Mouse (Mus musculus) neural tube, embryonic 11.5 days (tissue): ENCODE measurements around the gene Ttc26. TPM values are rescaled to one million over a fixed set of nuclear protein-coding genes. Genes with fewer than 3 reads are reported as not detected.

ENCODE experiments used
- ATAC-seq: fragments of 200-750 bp; cut with Nextera tagmentation; 2 replicates; pipeline ENCODE4 v1.8.0; 2017; ENCODE audit warnings: moderate number of reproducible peaks, mild to moderate bottlenecking, moderate TSS enrichment, moderate library complexity; ENCODE audit not compliant: insufficient read depth, low FRiP score, low TSS enrichment
- DNase-seq: peaks from one replicate; pipeline ENCODE4 v3.0.0-alpha.2; 2015; ENCODE audit warnings: low spot score
- H3K27ac ChIP-seq: fragments of 300-500 bp; sonication (generic); 2 replicates; pipeline ENCODE4 v1.5.1; 2014; ENCODE audit warnings: low read depth, mild to moderate bottlenecking, low read length
- H3K27me3 ChIP-seq: fragments of 300-500 bp; sonication (generic); 2 replicates; pipeline ENCODE4 v1.6.1; 2014; ENCODE audit warnings: mild to moderate bottlenecking, low read length, mixed read lengths; ENCODE audit not compliant: control insufficient read depth, insufficient read depth
- H3K36me3 ChIP-seq: fragments of 300-500 bp; sonication (generic); 2 replicates; pipeline ENCODE4 v1.6.1; 2014; ENCODE audit warnings: mild to moderate bottlenecking, low read length, moderate library complexity, mixed read lengths; ENCODE audit not compliant: control insufficient read depth, insufficient read depth
- H3K4me1 ChIP-seq: fragments of 300-500 bp; sonication (generic); 2 replicates; pipeline ENCODE4 v1.6.1; 2014; ENCODE audit warnings: low read length, mixed read lengths; ENCODE audit not compliant: control insufficient read depth, insufficient read depth
- H3K4me2 ChIP-seq: fragments of 300-500 bp; sonication (generic); 2 replicates; pipeline ENCODE4 v1.6.1; 2014; ENCODE audit warnings: low read depth, mild to moderate bottlenecking, moderate library complexity
- H3K4me3 ChIP-seq: fragments of 300-500 bp; sonication (generic); 2 replicates; pipeline ENCODE4 v1.5.1; 2014; ENCODE audit warnings: low read depth, low read length
- H3K9ac ChIP-seq: fragments of 300-500 bp; sonication (generic); 2 replicates; pipeline ENCODE4 v1.6.1; 2014; ENCODE audit warnings: mild to moderate bottlenecking, low read length
- H3K9me3 ChIP-seq: fragments of 300-500 bp; sonication (generic); 2 replicates; pipeline ENCODE4 v1.6.1; 2016; ENCODE audit warnings: low read length; ENCODE audit not compliant: control insufficient read depth
- WGBS: fragments of 180-500 bp; shearing (Covaris S2); extraction: QIAGEN DNeasy Blood & Tissue Kit; methylation state at CpG from one replicate; pipeline ENCODE4 v1.1.7; 2014; 5-methylcytosine and 5-hydroxymethylcytosine counted together
- polyA plus RNA-seq: library from polyadenylated mRNA; unstranded; fragments of >200 nt; fragmentation: Nextera tagmentation; extraction: Ambion mirVana; gene quantifications from 2 replicates; pipeline ENCODE4 v1.2.1, GENCODE M21; 2014

Ttc26 gene
- polyA plus RNA-seq = 9.9 and 11.8 TPM in 2 replicates

- Histone ChIP-seq H3K9ac (peak within 1 kb of the TSS; percentile 55), H3K4me3 (peak within 1 kb of the TSS; percentile 43), H3K36me3 (no peaks in the 10 kb centered on the region; the same call in 1 of the 2 replicates), H3K4me1 (peaks cover 2% of the 10 kb centered on the region; the same call in 1 of the 2 replicates), H3K27me3 (no peaks in the 10 kb centered on the region), H3K9me3 (no peaks in the 10 kb centered on the region), H3K4me2 (peak within 1 kb of the TSS; percentile 68), H3K27ac (no peak within 1 kb of the TSS)
- DNase-seq = peak; percentile 92
- WGBS = under 1% methylated on average over 26 of the region's 26 CpGs
- ATAC-seq = peak; percentile 84
Observed at GRCm38 (mm10) chr6:38381129-38381771, at the start of gene Ttc26. Gene Ttc26 (plus strand): TSS chr6:38381469.

GRCm38 (mm10) chr6:38335264-38335663, 46.0 kb upstream of the Ttc26 start:
- no peaks in the 10 kb centered on the region for H3K4me1 ChIP-seq
- ATAC-seq (no peak), DNase-seq (no peak)
- H3K27ac ChIP-seq = no peak overlapping the region
- 80% methylated on average over 6 of the region's 6 CpGs for WGBS
- H3K9me3 ChIP-seq = no peaks in the 10 kb centered on the region
- H3K9ac ChIP-seq = no peak overlapping the region
- H3K36me3 ChIP-seq = no peaks in the 10 kb centered on the region
- no peaks in the 10 kb centered on the region for H3K27me3 ChIP-seq
- H3K4me3 ChIP-seq = no peak overlapping the region
- H3K4me2 ChIP-seq = no peak overlapping the region

DNA sequence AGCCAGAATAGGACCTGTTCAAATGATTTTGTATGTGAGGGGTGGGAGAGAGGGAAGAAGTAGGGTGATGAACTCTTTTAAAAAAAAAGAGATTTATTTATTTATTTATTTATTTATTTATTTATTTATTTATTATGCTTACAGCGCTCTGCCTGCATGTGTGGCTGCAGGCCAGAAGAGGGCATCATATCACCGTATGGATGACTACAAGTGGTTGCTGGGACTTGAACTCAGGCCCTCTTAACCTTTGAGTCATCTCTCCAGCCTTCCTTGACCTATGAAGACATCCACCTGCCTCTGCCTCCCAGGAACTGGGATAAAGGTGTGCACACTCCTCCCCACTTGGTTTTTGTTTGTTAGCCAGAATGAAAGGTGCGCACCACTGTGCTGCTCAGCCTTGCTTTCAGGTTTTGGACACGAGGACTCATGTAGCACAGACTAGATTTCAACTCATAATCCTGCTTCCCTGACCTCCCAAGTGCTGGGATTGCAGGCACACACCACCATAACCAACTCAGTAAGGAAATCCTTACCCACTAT, 44.0 kb upstream of the Ttc26 start:
- H3K27me3 ChIP-seq = no peaks in the 10 kb centered on the region
- H3K36me3 ChIP-seq = no peaks in the 10 kb centered on the region
- ATAC-seq = no peak
- H3K27ac ChIP-seq = no peak overlapping the region
- WGBS = 89% methylated on average over 4 of the region's 4 CpGs
- H3K4me3 ChIP-seq = no peak overlapping the region
- H3K4me2 ChIP-seq = no peak overlapping the region
- no peaks in the 10 kb centered on the region for H3K4me1 ChIP-seq
- no peaks in the 10 kb centered on the region for H3K9me3 ChIP-seq
- H3K9ac ChIP-seq = no peak overlapping the region
- DNase-seq = no peak

DNA sequence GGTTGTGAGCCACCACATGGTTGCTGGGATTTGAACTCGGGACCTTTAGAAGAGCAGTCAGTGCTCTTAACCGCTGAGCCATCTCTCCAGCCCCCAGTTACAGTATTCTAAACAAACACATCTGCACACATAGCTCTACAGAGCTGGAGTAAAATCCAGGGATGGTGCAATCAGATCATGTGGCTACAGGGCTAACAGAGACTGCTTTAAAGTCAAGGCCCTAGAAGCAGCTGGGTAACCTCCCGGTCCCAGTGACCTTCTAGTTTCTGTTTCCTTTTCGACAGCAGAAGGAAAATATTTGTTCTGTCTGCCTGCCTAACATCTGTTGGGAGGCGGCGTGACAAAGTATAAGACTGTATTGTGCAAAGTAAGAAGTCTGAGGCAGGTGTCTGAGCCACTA, 43.3 kb upstream of the Ttc26 start:
- Histone ChIP-seq H3K9ac (no peak overlapping the region), H3K27ac (no peak overlapping the region), H3K36me3 (no peaks in the 10 kb centered on the region), H3K4me3 (no peak overlapping the region), H3K9me3 (no peaks in the 10 kb centered on the region), H3K27me3 (no peaks in the 10 kb centered on the region), H3K4me1 (no peaks in the 10 kb centered on the region), H3K4me2 (no peak overlapping the region)
- no peak for ATAC-seq
- WGBS = 86% methylated on average over 6 of the region's 6 CpGs
- DNase-seq = no peak

GRCm38 (mm10) chr6:38339078-38339477, 42.2 kb upstream of the Ttc26 start:
- no peak overlapping the region for H3K9ac ChIP-seq
- no peaks in the 10 kb centered on the region for H3K9me3 ChIP-seq
- no peak overlapping the region for H3K4me3 ChIP-seq
- no peak overlapping the region for H3K27ac ChIP-seq
- H3K27me3 ChIP-seq = no peaks in the 10 kb centered on the region
- no peak for DNase-seq
- 83% methylated on average over 2 of the region's 2 CpGs for WGBS
- no peak for ATAC-seq
- no peaks in the 10 kb centered on the region for H3K4me1 ChIP-seq
- no peak overlapping the region for H3K4me2 ChIP-seq
- no peaks in the 10 kb centered on the region for H3K36me3 ChIP-seq

DNA sequence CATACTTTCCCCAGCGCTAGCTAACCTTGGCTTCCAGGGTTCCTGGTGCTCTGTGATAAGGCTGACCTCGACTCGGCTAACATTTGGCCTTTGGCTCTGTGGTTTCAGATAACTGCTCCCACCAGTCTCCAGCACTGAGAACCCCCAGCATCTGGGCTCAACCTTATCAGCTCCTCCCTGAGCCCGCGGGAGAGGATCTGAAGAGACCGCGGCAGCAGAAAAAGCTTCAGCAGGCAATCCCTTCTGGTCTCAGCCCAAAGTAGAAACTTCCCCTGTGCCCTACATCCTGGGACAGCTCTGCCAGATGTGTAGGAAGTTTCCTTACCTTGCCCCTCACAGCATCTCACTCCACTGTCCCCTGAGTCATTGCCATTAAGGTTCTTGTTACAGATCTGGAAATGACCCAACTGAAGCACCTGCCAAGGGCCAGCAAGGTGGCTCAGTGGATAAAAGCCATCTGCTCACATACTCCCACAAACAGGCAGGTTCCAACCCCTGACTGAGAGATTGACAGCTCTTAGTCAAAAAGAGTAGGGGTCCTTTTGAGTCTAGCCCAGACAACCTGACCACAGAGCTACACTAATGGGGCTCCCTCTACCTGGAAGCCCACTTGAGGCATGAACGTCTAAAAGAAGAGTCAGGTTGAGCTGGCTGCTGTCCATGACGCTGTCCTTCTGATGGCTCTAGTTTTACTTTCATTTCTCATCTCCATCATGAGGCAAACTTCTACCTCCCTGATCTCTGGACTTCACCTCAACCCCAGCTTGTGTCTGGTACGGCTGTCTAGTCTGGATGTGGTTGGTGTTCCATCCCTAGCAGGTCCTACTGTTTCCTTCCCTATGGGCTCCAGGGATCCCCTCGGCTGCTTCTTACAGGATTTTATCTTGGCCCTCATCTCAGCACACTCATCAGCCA, 39.3 kb upstream of the Ttc26 start:
- 78% methylated on average over 11 of the region's 11 CpGs for WGBS
- H3K4me2 ChIP-seq = no peak overlapping the region
- H3K27ac ChIP-seq = no peak overlapping the region
- H3K4me3 ChIP-seq = no peak overlapping the region
- no peaks in the 10 kb centered on the region for H3K36me3 ChIP-seq
- no peaks in the 10 kb centered on the region for H3K9me3 ChIP-seq
- DNase-seq = no peak
- H3K4me1 ChIP-seq = no peaks in the 10 kb centered on the region
- ATAC-seq = no peak
- H3K27me3 ChIP-seq = no peaks in the 10 kb centered on the region
- H3K9ac ChIP-seq = no peak overlapping the region

DNA sequence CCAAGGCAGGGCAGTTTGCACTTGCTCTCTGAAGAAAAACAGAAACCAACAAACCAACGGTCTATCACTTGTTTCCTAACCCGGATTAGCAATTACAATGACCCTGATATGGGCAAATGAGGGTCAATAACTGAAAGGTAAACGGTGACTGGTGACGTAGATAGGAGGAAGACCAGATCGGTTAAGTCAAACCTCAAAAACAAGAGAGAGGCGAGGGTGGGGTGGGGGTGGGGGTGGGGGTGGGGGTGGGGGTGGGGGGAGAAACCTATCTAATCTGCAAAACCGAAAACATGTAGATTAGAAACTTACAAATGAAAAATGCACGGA, 38.6 kb upstream of the Ttc26 start:
- 80% methylated on average over 8 of the region's 8 CpGs for WGBS
- no peak for ATAC-seq
- no peaks in the 10 kb centered on the region for H3K36me3 ChIP-seq

GRCm38 (mm10) chr6:38343581-38343980, 37.7 kb upstream of the Ttc26 start:
- no peak overlapping the region for H3K9ac ChIP-seq
- no peak for DNase-seq
- H3K9me3 ChIP-seq = no peaks in the 10 kb centered on the region
- 55% methylated on average over 3 of the region's 3 CpGs for WGBS
- ATAC-seq = no peak
- no peaks in the 10 kb centered on the region for H3K4me1 ChIP-seq
- no peak overlapping the region for H3K4me2 ChIP-seq
- no peak overlapping the region for H3K27ac ChIP-seq
- no peaks in the 10 kb centered on the region for H3K36me3 ChIP-seq
- no peaks in the 10 kb centered on the region for H3K27me3 ChIP-seq
- H3K4me3 ChIP-seq = no peak overlapping the region

More for the DNA sequence above, 38.6 kb upstream of the Ttc26 start:
- H3K27ac ChIP-seq = no peak overlapping the region
- H3K4me3 ChIP-seq = no peak overlapping the region
- no peak overlapping the region for H3K4me2 ChIP-seq
- H3K9me3 ChIP-seq = no peaks in the 10 kb centered on the region
- no peaks in the 10 kb centered on the region for H3K27me3 ChIP-seq
- H3K9ac ChIP-seq = no peak overlapping the region
- H3K4me1 ChIP-seq = no peaks in the 10 kb centered on the region
- no peak for DNase-seq
